Mouse (Mus musculus): ENCODE data around the gene Trim16. TPM values are rescaled to one million over a fixed set of nuclear protein-coding genes. Genes with fewer than 3 reads are reported as not detected.

Gene Trim16
- total RNA-seq, 1 experiment from 2014 or later = 5.5 TPM

- ATAC-seq (ENCODE audit: extremely low read depth, insufficient number of reproducible peaks, low FRiP score, poor library complexity, severe bottlenecking) = no peak
Measured at GRCm38 (mm10) chr11:62878728-62879127, 58.7 kb downstream of the Trim16 start.

- peak; percentile 97 for ATAC-seq (ENCODE audit: extremely low read depth, insufficient number of reproducible peaks, low FRiP score, poor library complexity, severe bottlenecking)
Measured at GRCm38 (mm10) chr11:62879220-62880048, 59.4 kb downstream of the Trim16 start, which contains the start of gene Tvp23b. Gene Tvp23b, plus strand, starts transcription at chr11:62879455.

GRCm38 (mm10) chr11:62883407-62883806 lies 63.4 kb downstream of the Trim16 start:
- ATAC-seq (ENCODE audit: extremely low read depth, insufficient number of reproducible peaks, low FRiP score, poor library complexity, severe bottlenecking) = no peak

GRCm38 (mm10) chr11:62885323-62885722 lies 65.3 kb downstream of the Trim16 start:
- no peak for ATAC-seq (ENCODE audit: extremely low read depth, insufficient number of reproducible peaks, low FRiP score, poor library complexity, severe bottlenecking)

GRCm38 (mm10) chr11:62890796-62891195 lies 70.8 kb downstream of the Trim16 start:
- ATAC-seq (ENCODE audit: extremely low read depth, insufficient number of reproducible peaks, low FRiP score, poor library complexity, severe bottlenecking) = no peak

- ATAC-seq (ENCODE audit: extremely low read depth, insufficient number of reproducible peaks, low FRiP score, poor library complexity, severe bottlenecking) = no peak
Measured at GRCm38 (mm10) chr11:62891763-62892162, 71.7 kb downstream of the Trim16 start.

Other genes with a start within 250 kb of the Trim16 start
- gene Trpv2, start 245.7 kb upstream of the Trim16 start, total RNA-seq (2017) = 62.7 and 66.9 TPM in 2 replicates
- 3.2 and 3.4 TPM in 2 replicates for gene Lrrc75a, start 171.7 kb upstream of the Trim16 start, total RNA-seq (2017)
- 7.6 and 12.6 TPM in 2 replicates for gene Mmgt2, start 171.6 kb upstream of the Trim16 start, total RNA-seq (2017)
- gene Zfp287, start 88.3 kb upstream of the Trim16 start, total RNA-seq (2017) = 10.6 and 12.8 TPM in 2 replicates
- not detected in 2 replicates for gene Gm10428, start 67.1 kb upstream of the Trim16 start, total RNA-seq (2017)
- 0.81 and 2.9 TPM in 2 replicates for gene Zfp286, start 30.8 kb upstream of the Trim16 start, total RNA-seq (2017)
- 4.3 and 5.1 TPM in 2 replicates for gene Fbxw10, start 26.8 kb downstream of the Trim16 start, total RNA-seq (2017)
- gene Tvp23b, start 59.2 kb downstream of the Trim16 start, total RNA-seq (2017) = 19.2 and 21.7 TPM in 2 replicates
- not detected in 2 replicates for gene Cdrt4, start 131.0 kb downstream of the Trim16 start, total RNA-seq (2017)
- not detected in 2 replicates for gene Tekt3, start 241.4 kb downstream of the Trim16 start, total RNA-seq (2017)

Measured in neutrophil, adult 5-6 weeks (primary cell).